Mouse (Mus musculus): ENCODE measurements around the gene Chmp6. TPM values are rescaled to one million over a fixed set of nuclear protein-coding genes. Genes with fewer than 3 reads are reported as not detected.

Chmp6 gene
- total RNA-seq, 2 experiments from 2014 or later = 32.7 to 33.3 TPM

- no peak for DNase-seq (ENCODE audit: low spot score)
These were observed 6.1 kb upstream of the Chmp6 start for GRCm38 (mm10) chr11:119907006-119907650.

- no peak for DNase-seq (ENCODE audit: low spot score)
These were observed 5.5 kb upstream of the Chmp6 start for GRCm38 (mm10) chr11:119907711-119908110.

GRCm38 (mm10) chr11:119909436-119909835 is 3.8 kb upstream of the Chmp6 start:
- peak; percentile 67 for DNase-seq (ENCODE audit: low spot score)

- DNase-seq (ENCODE audit: low spot score) = no peak
These were observed 396 bp upstream of the Chmp6 start for GRCm38 (mm10) chr11:119912845-119913244.

- no peak for DNase-seq (ENCODE audit: low spot score)
These were observed 684 bp downstream of the Chmp6 start for GRCm38 (mm10) chr11:119913935-119914314.

- DNase-seq (ENCODE audit: low spot score) = no peak
These were observed 1.1 kb downstream of the Chmp6 start for GRCm38 (mm10) chr11:119914381-119914780.

- no peak for DNase-seq (ENCODE audit: low spot score)
These were observed 2.4 kb downstream of the Chmp6 start for GRCm38 (mm10) chr11:119915666-119916065.

- DNase-seq (ENCODE audit: low spot score) = peak; percentile 38
These were observed 3.0 kb downstream of the Chmp6 start for GRCm38 (mm10) chr11:119916102-119916790.

- no peak for DNase-seq (ENCODE audit: low spot score)
These were observed 3.7 kb downstream of the Chmp6 start for GRCm38 (mm10) chr11:119916834-119917469.

- no peak for DNase-seq (ENCODE audit: low spot score)
These were observed 5.3 kb downstream of the Chmp6 start for GRCm38 (mm10) chr11:119918521-119918920.

GRCm38 (mm10) chr11:119919432-119919831 is 6.2 kb downstream of the Chmp6 start:
- no peak for DNase-seq (ENCODE audit: low spot score)

GRCm38 (mm10) chr11:119919897-119920296 is 6.7 kb downstream of the Chmp6 start:
- DNase-seq (ENCODE audit: low spot score) = peak; percentile 61

- no peak for DNase-seq (ENCODE audit: low spot score)
These were observed 7.4 kb downstream of the Chmp6 start for GRCm38 (mm10) chr11:119920668-119921067.

GRCm38 (mm10) chr11:119925176-119925575 is 11.9 kb downstream of the Chmp6 start:
- no peak for DNase-seq (ENCODE audit: low spot score)

- no peak for DNase-seq (ENCODE audit: low spot score)
These were observed 13.5 kb downstream of the Chmp6 start for GRCm38 (mm10) chr11:119926762-119927161.

GRCm38 (mm10) chr11:119928023-119928681 is 14.9 kb downstream of the Chmp6 start:
- DNase-seq (ENCODE audit: low spot score) = peak; percentile 38

GRCm38 (mm10) chr11:119929603-119930265 is 16.5 kb downstream of the Chmp6 start:
- no peak for DNase-seq (ENCODE audit: low spot score)

GRCm38 (mm10) chr11:119931809-119932208 is 18.6 kb downstream of the Chmp6 start:
- no peak for DNase-seq (ENCODE audit: low spot score)

GRCm38 (mm10) chr11:119933142-119933541 is 19.9 kb downstream of the Chmp6 start:
- peak; percentile 43 for DNase-seq (ENCODE audit: low spot score)

- no peak for DNase-seq (ENCODE audit: low spot score)
These were observed 20.8 kb downstream of the Chmp6 start for GRCm38 (mm10) chr11:119933819-119934583.

GRCm38 (mm10) chr11:119934773-119935172 is 21.5 kb downstream of the Chmp6 start:
- no peak for DNase-seq (ENCODE audit: low spot score)

Data from gastrocnemius, adult 18-20 months (tissue).